Mouse (Mus musculus) limb, embryonic 12.5 days (tissue): ENCODE results near the gene Wdr95. TPM values are rescaled to one million over a fixed set of nuclear protein-coding genes. Genes with fewer than 3 reads are reported as not detected.

Experiments used
- ATAC-seq: fragments of 200-750 bp; cut with Nextera tagmentation; 2 replicates; pipeline ENCODE4 v1.8.0; 2017; ENCODE audit warnings: low read depth, moderate TSS enrichment; ENCODE audit not compliant: insufficient number of reproducible peaks, insufficient read depth, low FRiP score, low TSS enrichment
- H3K27ac ChIP-seq: fragments of 300-500 bp; sonication (generic); 2 replicates; pipeline ENCODE4 v1.5.1; 2016; ENCODE audit warnings: mild to moderate bottlenecking, moderate library complexity
- H3K27me3 ChIP-seq: fragments of 300-500 bp; sonication (generic); 2 replicates; pipeline ENCODE4 v1.6.1; 2016; ENCODE audit warnings: mild to moderate bottlenecking, moderate library complexity
- H3K36me3 ChIP-seq: fragments of 300-500 bp; sonication (generic); 2 replicates; pipeline ENCODE4 v1.6.1; 2016; ENCODE audit warnings: mild to moderate bottlenecking, moderate library complexity
- H3K4me1 ChIP-seq: fragments of 300-500 bp; sonication (generic); replicated peaks from 2 replicates; pipeline ENCODE4 v1.6.1; 2016
- H3K4me2 ChIP-seq: fragments of 300-500 bp; sonication (generic); 2 replicates; pipeline ENCODE4 v1.6.1; 2016; ENCODE audit warnings: mild to moderate bottlenecking, moderate library complexity
- H3K4me3 ChIP-seq: fragments of 300-500 bp; sonication (generic); replicated peaks from 2 replicates; pipeline ENCODE4 v1.5.1; 2016; ENCODE audit warnings: mild to moderate bottlenecking
- H3K9ac ChIP-seq: fragments of 300-500 bp; sonication (generic); replicated peaks from 2 replicates; pipeline ENCODE4 v1.6.1; 2016; ENCODE audit warnings: mild to moderate bottlenecking, moderate library complexity
- H3K9me3 ChIP-seq: fragments of 300-500 bp; sonication (generic); 2 replicates; pipeline ENCODE4 v1.6.1; 2016; ENCODE audit warnings: mild to moderate bottlenecking, moderate library complexity
- WGBS: fragments of 180-500 bp; shearing (Covaris S2); methylation state at CpG from one replicate; pipeline ENCODE4 v1.1.7; 2016; 5-methylcytosine and 5-hydroxymethylcytosine counted together
- polyA plus RNA-seq: library from polyadenylated mRNA; unstranded; fragments of >200 nt; fragmentation: Nextera tagmentation; extraction: Ambion mirVana; gene quantifications from 2 replicates; pipeline ENCODE4 v1.2.1, GENCODE M21; 2016

The Wdr95 gene
- polyA plus RNA-seq, 1 experiment from 2014 or later = not detected

DNA sequence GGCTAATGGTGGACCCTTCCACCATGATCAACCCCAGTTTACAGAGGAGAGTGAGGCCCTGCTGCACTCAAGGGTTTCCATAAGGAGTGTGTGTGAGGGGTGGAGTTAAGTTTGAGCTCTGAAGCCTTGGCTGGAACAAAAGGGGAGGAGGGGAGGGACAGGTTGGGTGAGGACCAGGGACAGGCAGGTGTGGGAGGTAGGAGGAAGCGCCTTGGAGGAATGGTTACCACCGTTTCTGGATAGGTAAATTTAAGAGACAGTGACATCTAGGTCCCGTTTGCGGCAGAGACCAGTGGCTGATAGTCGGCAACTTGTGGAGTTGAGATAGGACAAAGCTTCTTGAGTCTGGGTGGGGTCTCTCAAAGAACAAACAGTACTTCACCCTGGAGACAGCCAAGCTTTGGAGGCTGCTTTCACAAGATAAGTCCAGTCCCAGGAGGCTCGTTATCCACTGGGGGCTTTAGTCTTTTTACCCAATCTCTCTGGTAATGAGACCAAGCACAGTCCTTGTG lies 120.5 kb downstream of the Wdr95 start:
- Histone ChIP-seq H3K27ac (no peak overlapping the region), H3K4me2 (no peak overlapping the region), H3K4me3 (no peak overlapping the region), H3K9me3 (no peaks in the 10 kb centered on the region), H3K36me3 (no peaks in the 10 kb centered on the region), H3K9ac (no peak overlapping the region), H3K27me3 (no peaks in the 10 kb centered on the region), H3K4me1 (0 out of 2 replicates have a peak, but pooled peaks cover 11% of the 10 kb centered on the region)
- WGBS = 71% methylated on average over 6 of the region's 6 CpGs
- ATAC-seq = no peak

- Histone ChIP-seq H3K4me1 (0 out of 2 replicates have a peak, but pooled peaks cover 11% of the 10 kb centered on the region), H3K9me3 (no peaks in the 10 kb centered on the region), H3K9ac (no peak overlapping the region), H3K4me2 (no peak overlapping the region), H3K27ac (no peak overlapping the region), H3K27me3 (no peaks in the 10 kb centered on the region), H3K4me3 (no peak overlapping the region), H3K36me3 (no peaks in the 10 kb centered on the region)
- 76% methylated on average over 14 of the region's 14 CpGs for WGBS
- ATAC-seq = no peak
Observed at GRCm38 (mm10) chr5:149649499-149650178, 121.2 kb downstream of the Wdr95 start.

- Histone ChIP-seq H3K36me3 (no peaks in the 10 kb centered on the region), H3K9me3 (no peaks in the 10 kb centered on the region), H3K4me2 (no peak overlapping the region), H3K4me1 (0 out of 2 replicates have a peak, but pooled peaks cover 11% of the 10 kb centered on the region), H3K27ac (no peak overlapping the region), H3K27me3 (no peaks in the 10 kb centered on the region), H3K9ac (no peak overlapping the region), H3K4me3 (no peak overlapping the region)
- 74% methylated on average over 4 of the region's 4 CpGs for WGBS
- no peak for ATAC-seq
Observed at GRCm38 (mm10) chr5:149650179-149650553, 121.7 kb downstream of the Wdr95 start.

GRCm38 (mm10) chr5:149655636-149656035 lies 127.2 kb downstream of the Wdr95 start:
- Histone ChIP-seq H3K27ac (no peak overlapping the region), H3K27me3 (no peaks in the 10 kb centered on the region), H3K4me1 (no peaks in the 10 kb centered on the region), H3K9me3 (no peaks in the 10 kb centered on the region), H3K4me3 (no peak overlapping the region), H3K4me2 (no peak overlapping the region), H3K36me3 (no peaks in the 10 kb centered on the region), H3K9ac (no peak overlapping the region)
- no peak for ATAC-seq
- WGBS = 85% methylated on average over 9 of the region's 9 CpGs

DNA sequence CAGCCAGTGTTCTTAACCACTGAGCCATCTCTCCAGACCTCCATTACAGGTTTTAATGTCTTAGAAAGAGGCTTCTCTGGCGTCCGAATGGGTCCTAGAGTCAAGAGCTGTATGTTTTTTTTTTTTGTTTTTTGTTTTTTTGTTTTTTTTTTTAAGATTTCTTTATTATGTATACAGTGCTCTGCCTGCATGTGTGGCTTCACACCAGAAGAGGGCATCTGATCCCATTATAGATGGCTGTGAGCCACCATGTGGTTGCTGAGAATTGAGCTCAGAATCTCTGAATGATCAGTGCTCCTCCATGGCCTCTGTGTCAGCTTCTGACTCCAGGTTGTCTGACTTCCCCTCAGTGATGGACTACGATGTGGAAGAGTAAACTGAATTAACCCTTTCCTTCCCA lies 129.5 kb downstream of the Wdr95 start:
- no peak for ATAC-seq
- Histone ChIP-seq H3K27me3 (no peaks in the 10 kb centered on the region), H3K4me3 (no peak overlapping the region), H3K9me3 (0 out of 2 replicates have a peak, but pooled peaks cover 4% of the 10 kb centered on the region), H3K4me2 (no peak overlapping the region), H3K27ac (no peak overlapping the region), H3K36me3 (no peaks in the 10 kb centered on the region), H3K9ac (no peak overlapping the region), H3K4me1 (no peaks in the 10 kb centered on the region)
- WGBS = 57% methylated on average over 3 of the region's 3 CpGs

DNA sequence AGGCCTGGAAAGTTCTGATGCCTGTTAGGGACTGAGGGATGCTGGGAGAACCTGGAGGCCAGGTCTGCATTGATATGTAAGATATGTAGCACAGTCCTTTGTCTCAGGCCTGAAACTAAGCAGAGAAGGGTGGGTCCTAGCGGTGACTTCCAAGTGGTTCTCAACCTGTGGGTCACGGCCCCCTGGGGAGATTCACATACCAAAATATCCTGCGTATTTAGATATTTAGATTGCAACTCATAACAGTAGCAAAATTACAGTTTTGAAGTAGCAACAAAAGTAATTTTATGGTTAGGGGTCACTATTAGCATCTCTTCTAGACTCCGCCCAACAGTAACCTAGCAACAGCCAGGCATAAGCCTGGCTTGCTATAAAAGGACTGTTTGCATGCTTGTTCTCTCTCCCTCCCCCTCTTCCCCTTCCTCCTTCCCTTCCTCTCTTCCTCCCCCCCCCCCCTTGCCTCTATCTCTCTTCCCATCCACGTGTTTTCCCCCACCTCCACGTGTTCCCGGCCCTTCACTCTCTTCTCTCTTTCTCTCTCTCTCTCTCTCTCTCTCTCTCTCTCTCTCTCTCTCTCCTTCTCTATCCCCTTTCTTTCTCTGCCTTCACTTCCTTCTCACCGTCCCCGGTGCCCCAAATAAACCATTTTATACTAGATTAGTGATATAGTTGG lies 130.4 kb downstream of the Wdr95 start:
- 71% methylated on average over 9 of the region's 9 CpGs for WGBS
- ATAC-seq = no peak

GRCm38 (mm10) chr5:149659414-149659780 lies 130.9 kb downstream of the Wdr95 start:
- Histone ChIP-seq H3K36me3 (no peaks in the 10 kb centered on the region), H3K4me1 (no peaks in the 10 kb centered on the region), H3K9ac (no peak overlapping the region), H3K4me3 (no peak overlapping the region), H3K27me3 (no peaks in the 10 kb centered on the region), H3K4me2 (no peak overlapping the region), H3K27ac (no peak overlapping the region), H3K9me3 (0 out of 2 replicates have a peak, but pooled peaks cover 4% of the 10 kb centered on the region)
- ATAC-seq = no peak
- WGBS = 73% methylated on average over 8 of the region's 9 CpGs

More for the DNA sequence above, 130.4 kb downstream of the Wdr95 start:
- H3K9me3 ChIP-seq = 0 out of 2 replicates have a peak, but pooled peaks cover 4% of the 10 kb centered on the region
- H3K4me3 ChIP-seq = no peak overlapping the region
- H3K27me3 ChIP-seq = no peaks in the 10 kb centered on the region
- H3K9ac ChIP-seq = no peak overlapping the region
- no peaks in the 10 kb centered on the region for H3K4me1 ChIP-seq
- H3K36me3 ChIP-seq = no peaks in the 10 kb centered on the region
- H3K4me2 ChIP-seq = no peak overlapping the region
- H3K27ac ChIP-seq = no peak overlapping the region

DNA sequence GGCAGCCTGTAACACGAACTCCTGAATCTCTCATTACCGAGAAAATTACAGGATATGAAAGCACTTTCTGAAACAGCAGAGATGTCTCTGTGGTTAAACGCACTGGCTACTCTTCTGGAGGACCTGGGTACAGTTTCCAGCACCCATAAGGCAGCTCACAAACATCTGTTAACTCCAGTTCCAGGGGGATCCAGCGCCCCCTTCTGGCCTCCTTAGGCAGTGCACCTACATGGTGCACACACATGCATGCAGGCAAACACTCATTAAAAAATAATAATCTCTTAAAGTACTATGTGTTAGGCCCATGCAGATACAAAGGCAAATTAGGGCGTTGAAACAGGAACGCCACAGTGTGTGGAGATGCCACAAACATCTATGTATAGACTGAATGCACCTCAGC lies 132.9 kb downstream of the Wdr95 start:
- 0 out of 2 replicates have a peak, but pooled peaks cover 4% of the 10 kb centered on the region for H3K9me3 ChIP-seq
- ATAC-seq = no peak
- 87% methylated on average over 6 of the region's 6 CpGs for WGBS
- no peak overlapping the region for H3K4me2 ChIP-seq
- H3K27me3 ChIP-seq = no peaks in the 10 kb centered on the region
- H3K4me1 ChIP-seq = no peaks in the 10 kb centered on the region
- H3K27ac ChIP-seq = no peak overlapping the region
- H3K4me3 ChIP-seq = no peak overlapping the region
- H3K9ac ChIP-seq = no peak overlapping the region
- no peaks in the 10 kb centered on the region for H3K36me3 ChIP-seq

Other genes starting within 250 kb of the Wdr95 start
- gene Medag, start 116.9 kb upstream of the Wdr95 start, polyA plus RNA-seq = 0.44 and 0.47 TPM in 2 replicates
- 0.14 and 0.38 TPM in 2 replicates for gene Tex26, start 89.0 kb upstream of the Wdr95 start, polyA plus RNA-seq
- gene Hsph1, start 107.7 kb downstream of the Wdr95 start, polyA plus RNA-seq = 80.9 and 82.2 TPM in 2 replicates
- gene B3glct, start 149.6 kb downstream of the Wdr95 start, polyA plus RNA-seq = 15.1 and 17.8 TPM in 2 replicates